Mouse (Mus musculus): ENCODE data around the gene Gjb6. TPM values are rescaled to one million over a fixed set of nuclear protein-coding genes. Genes with fewer than 3 reads are reported as not detected.

The Gjb6 gene
- 0.44 and 0.52 TPM in 2 replicates for polyA plus RNA-seq (2015; fragmentation: Nextera tagmentation; extraction: Ambion mirVana)

DNA sequence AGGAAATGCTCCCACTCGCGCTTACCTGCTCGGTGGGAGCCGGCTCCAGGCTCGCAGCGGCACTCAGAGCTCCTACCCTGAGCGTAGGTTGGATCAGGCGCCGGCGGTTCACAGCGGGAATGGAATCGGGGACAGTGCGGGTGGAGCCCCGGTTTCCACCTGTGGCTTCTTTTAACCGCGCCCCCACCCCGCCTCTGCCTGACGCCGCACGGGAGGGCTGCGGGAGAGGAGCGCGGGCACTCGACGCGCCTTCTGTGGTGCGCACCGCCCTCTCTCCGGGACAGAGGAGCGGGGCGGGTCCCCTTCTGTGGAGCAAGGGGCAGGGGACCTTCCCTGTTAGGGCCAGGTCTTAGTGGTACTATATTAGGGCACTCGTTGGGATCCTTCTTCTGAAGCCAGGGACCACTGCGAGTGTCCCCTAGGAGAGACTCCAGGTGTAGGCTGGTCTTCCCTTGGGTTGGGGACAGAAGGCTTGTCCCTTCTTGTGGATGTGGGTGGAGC is at the start of gene Gjb6:
TSS of gene Gjb6 (minus strand) at position 451 of the 501 bp plus-strand sequence.
- Histone ChIP-seq H3K36me3 (no peaks in the 10 kb centered on the region), H3K27me3 (peaks cover 54% of the 10 kb centered on the region), H3K4me3 (replicated peaks) (peak within 1 kb of the TSS; percentile 43), H3K9me3 (replicated peaks) (no peaks in the 10 kb centered on the region), H3K4me1 (peaks cover 19% of the 10 kb centered on the region), H3K9ac (peak within 1 kb of the TSS; percentile 30; the same call in 1 of the 2 replicates), H3K27ac (no peak within 1 kb of the TSS), H3K4me2 (peak within 1 kb of the TSS; percentile 75)
- 0 out of 2 replicates have a peak, but pooled peaks have one; percentile 54 for ATAC-seq (replicated peaks; ENCODE audit: low FRiP score)
- 2% methylated on average over 33 of the region's 33 CpGs for WGBS

DNA sequence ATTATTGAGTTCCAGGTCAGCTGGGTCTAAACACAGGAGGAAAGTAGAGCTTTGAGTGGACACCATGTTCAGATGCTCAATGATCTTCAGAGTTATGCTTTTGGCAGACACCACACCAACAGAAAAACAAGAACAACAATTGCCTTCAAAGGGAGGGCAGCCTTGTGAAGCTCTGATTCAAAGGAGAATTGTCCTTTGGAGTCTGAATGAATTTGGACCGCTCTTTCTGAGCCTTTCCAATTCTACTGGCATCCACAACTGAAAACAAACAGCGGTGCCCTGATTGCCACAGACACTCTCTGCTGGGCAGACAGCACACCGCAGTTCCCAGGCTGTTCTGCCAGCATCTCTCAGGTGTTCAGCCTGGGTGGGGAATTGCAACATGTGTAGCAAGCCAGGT is 32.1 kb upstream of the Gjb6 start:
- Histone ChIP-seq H3K27ac (no peak overlapping the region), H3K9me3 (replicated peaks) (no peaks in the 10 kb centered on the region), H3K9ac (no peak overlapping the region), H3K4me2 (no peak overlapping the region), H3K4me1 (0 out of 2 replicates have a peak, but pooled peaks cover 4% of the 10 kb centered on the region), H3K36me3 (no peaks in the 10 kb centered on the region), H3K4me3 (replicated peaks) (no peak overlapping the region), H3K27me3 (no peaks in the 10 kb centered on the region)
- WGBS: 94% methylated on average over 3 of the region's 3 CpGs
- no peak for ATAC-seq (replicated peaks; ENCODE audit: low FRiP score)

DNA sequence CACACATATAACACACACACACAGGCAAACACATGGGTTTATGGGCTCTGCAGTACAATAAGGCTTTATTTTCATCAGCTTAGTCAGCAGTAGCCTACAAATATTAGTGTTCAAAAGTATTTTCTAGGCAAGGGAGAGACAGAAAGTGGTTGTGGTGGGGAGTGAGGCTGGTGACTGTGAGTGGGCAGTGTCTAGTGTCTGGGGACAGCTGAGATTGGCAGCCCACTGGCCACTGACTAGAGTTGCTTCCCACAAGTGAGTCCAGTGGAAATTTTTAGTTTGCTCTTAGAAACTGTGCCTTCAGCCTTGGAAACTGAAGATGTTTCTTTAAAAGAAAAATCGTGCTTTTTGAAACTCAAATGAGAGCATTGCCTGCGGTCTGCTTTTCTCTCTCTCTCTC is 28.4 kb upstream of the Gjb6 start:
- ATAC-seq (replicated peaks; ENCODE audit: low FRiP score): no peak
- H3K4me1 ChIP-seq: 0 out of 2 replicates have a peak, but pooled peaks cover 4% of the 10 kb centered on the region

DNA sequence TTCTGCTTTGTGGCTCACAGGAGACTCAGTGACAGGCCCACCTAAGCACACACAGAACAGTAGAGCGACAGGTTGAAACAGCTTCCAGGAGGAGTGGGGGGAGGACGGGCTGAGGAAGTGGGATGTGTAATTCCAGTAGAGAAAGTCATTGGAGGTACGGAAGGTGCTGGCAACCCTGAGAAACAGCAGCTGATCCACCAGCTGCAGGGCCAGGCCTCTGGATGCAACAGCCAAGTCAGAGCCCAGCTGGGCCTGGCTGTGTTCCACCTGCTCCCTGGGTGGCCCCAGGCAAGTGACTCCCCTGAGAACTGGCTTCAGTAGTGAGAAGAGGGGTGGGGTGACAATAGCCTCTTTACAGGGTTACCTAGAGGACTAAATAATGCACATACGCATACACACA is 27.8 kb upstream of the Gjb6 start:
- Histone ChIP-seq H3K4me1 (0 out of 2 replicates have a peak, but pooled peaks cover 4% of the 10 kb centered on the region), H3K9me3 (replicated peaks) (no peaks in the 10 kb centered on the region), H3K36me3 (no peaks in the 10 kb centered on the region), H3K9ac (no peak overlapping the region), H3K27me3 (no peaks in the 10 kb centered on the region), H3K4me3 (replicated peaks) (no peak overlapping the region), H3K4me2 (no peak overlapping the region), H3K27ac (no peak overlapping the region)
- ATAC-seq (replicated peaks; ENCODE audit: low FRiP score): no peak; the same call in 1 of the 2 replicates
- WGBS: 46% methylated on average over 4 of the region's 4 CpGs

More for the DNA sequence above, 28.4 kb upstream of the Gjb6 start:
- no peak overlapping the region for H3K9ac ChIP-seq
- H3K4me2 ChIP-seq: no peak overlapping the region
- H3K4me3 ChIP-seq (replicated peaks): no peak overlapping the region
- no peaks in the 10 kb centered on the region for H3K27me3 ChIP-seq
- 50% methylated on average over 2 of the region's 2 CpGs for WGBS
- no peak overlapping the region for H3K27ac ChIP-seq
- H3K36me3 ChIP-seq: no peaks in the 10 kb centered on the region
- no peaks in the 10 kb centered on the region for H3K9me3 ChIP-seq (replicated peaks)

DNA sequence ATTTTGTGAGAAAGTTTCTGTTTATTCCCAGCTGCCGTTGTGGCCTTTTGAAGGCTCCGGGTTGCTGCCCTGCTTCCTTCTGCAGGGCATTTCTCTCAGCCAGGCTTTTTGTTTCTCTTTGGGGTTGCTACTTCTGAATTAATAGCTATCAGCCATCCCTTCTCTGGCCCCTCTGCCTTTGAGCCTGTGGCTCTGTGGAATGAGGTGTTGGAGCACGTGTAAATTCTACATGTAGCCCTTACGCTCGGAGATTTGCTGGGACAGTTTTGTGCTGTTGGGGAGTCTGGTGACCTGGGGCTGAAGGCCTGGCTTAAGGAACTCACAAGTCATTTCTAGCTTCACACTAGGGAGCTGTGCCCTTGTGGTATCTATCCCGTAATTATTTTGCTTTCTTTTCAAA is 21.5 kb upstream of the Gjb6 start:
- Histone ChIP-seq H3K27me3 (no peaks in the 10 kb centered on the region), H3K36me3 (no peaks in the 10 kb centered on the region), H3K9me3 (replicated peaks) (no peaks in the 10 kb centered on the region), H3K4me2 (no peak overlapping the region), H3K4me1 (no peaks in the 10 kb centered on the region), H3K4me3 (replicated peaks) (no peak overlapping the region), H3K9ac (no peak overlapping the region), H3K27ac (no peak overlapping the region)
- 41% methylated on average over 6 of the region's 6 CpGs for WGBS
- no peak for ATAC-seq (replicated peaks; ENCODE audit: low FRiP score)

DNA sequence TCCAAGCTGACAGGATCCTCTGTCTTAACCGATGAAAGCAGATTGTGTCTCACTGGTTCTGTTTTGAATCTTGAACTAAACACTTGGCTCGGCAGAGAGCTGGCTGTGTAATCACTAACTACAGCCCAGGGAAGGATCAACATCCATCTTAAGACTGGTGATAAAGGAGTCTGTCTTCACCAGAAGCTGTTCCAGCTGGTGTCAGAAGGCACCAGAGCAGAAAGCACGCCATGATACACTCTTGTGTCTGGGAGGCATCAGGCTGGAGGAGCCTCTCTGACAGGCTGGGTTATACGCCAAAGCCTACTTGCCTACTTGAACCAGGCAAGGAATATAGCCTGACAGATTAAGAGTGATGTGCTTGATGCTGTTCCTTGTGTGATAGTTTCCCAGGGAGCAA is 12.3 kb upstream of the Gjb6 start:
- peak; percentile 33; the same call in 1 of the 2 replicates for ATAC-seq (replicated peaks; ENCODE audit: low FRiP score)
- Histone ChIP-seq H3K9ac (no peak overlapping the region), H3K9me3 (replicated peaks) (no peaks in the 10 kb centered on the region), H3K4me2 (no peak overlapping the region), H3K27ac (no peak overlapping the region), H3K27me3 (no peaks in the 10 kb centered on the region), H3K4me3 (replicated peaks) (no peak overlapping the region), H3K4me1 (no peaks in the 10 kb centered on the region), H3K36me3 (no peaks in the 10 kb centered on the region)
- 28% methylated on average over 4 of the region's 4 CpGs for WGBS

DNA sequence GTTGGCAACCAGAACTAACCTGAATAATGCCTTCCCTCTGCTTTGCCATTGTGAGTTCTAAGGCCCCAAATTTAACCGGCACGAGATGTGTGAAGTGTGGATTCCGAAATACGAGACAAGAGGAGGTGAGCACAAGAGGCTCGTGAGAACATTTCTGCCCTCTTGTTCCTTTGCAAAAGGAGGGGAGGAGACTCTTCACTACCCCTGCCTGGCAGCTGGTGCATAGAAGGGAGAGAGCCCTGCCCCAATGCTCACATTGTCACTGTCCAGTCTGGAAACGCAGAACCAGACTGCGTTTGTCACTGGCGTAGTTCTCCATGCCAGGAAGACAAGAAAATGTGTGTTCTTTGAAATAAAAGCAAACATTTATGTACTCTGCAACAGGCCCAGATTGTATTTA is 1.9 kb upstream of the Gjb6 start:
- Histone ChIP-seq H3K9me3 (replicated peaks) (no peaks in the 10 kb centered on the region), H3K27ac (no peak overlapping the region), H3K4me1 (peaks cover 19% of the 10 kb centered on the region), H3K27me3 (peaks cover 54% of the 10 kb centered on the region), H3K4me3 (replicated peaks) (no peak overlapping the region), H3K36me3 (no peaks in the 10 kb centered on the region), H3K9ac (no peak overlapping the region), H3K4me2 (no peak overlapping the region)
- 35% methylated on average over 8 of the region's 8 CpGs for WGBS
- peak; percentile 52; the same call in 1 of the 2 replicates for ATAC-seq (replicated peaks; ENCODE audit: low FRiP score)

DNA sequence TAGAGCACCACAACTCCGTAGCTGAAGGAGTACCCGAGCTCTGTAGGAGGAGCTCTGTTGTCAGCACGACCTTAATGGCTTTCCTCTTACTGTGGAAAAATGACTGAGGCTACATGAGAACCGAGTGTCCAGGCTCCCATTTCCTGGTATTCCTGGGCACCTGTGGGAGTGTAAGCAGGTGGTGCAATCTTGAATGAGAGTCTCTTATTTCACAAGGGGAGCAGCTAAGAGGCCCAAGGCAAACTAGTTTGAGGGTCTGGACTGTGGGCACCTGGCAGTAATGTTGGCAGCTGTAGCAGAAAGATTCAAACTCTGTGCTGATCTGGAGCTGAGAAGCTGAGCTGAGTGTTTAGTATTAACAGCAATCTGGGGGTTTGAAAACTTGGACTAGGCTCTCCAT is 6.0 kb downstream of the Gjb6 start:
- Histone ChIP-seq H3K9me3 (replicated peaks) (no peaks in the 10 kb centered on the region), H3K27me3 (peaks cover 17% of the 10 kb centered on the region), H3K4me3 (replicated peaks) (no peak overlapping the region), H3K36me3 (no peaks in the 10 kb centered on the region), H3K4me2 (no peak overlapping the region), H3K9ac (no peak overlapping the region), H3K4me1 (peaks cover 3% of the 10 kb centered on the region), H3K27ac (no peak overlapping the region)
- 42% methylated on average over 4 of the region's 4 CpGs for WGBS
- no peak for ATAC-seq (replicated peaks; ENCODE audit: low FRiP score)

DNA sequence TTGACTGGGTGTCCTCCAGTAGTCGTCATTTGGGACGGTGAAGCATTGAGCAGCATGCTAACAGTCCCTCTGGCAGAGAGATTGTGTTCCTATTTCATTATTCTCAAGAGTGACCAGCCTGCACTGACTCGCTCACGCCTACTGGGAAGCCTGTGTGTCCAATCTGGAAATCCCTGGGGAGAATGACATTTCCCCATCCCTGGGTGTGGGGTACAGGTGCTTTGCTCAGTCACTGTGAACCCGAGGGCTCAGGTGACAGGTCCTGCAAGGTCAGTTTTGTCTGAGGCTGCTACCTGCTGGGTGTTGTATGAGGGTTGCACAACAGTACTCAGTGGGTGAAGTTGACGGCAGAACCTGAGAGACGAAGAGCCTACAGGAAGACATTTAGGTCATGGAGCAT is 11.1 kb downstream of the Gjb6 start:
- H3K4me2 ChIP-seq: no peak overlapping the region
- H3K36me3 ChIP-seq: no peaks in the 10 kb centered on the region
- H3K27ac ChIP-seq: no peak overlapping the region
- H3K9me3 ChIP-seq (replicated peaks): no peaks in the 10 kb centered on the region
- H3K4me1 ChIP-seq: no peaks in the 10 kb centered on the region
- H3K9ac ChIP-seq: no peak overlapping the region
- ATAC-seq (replicated peaks; ENCODE audit: low FRiP score): no peak
- no peak overlapping the region for H3K4me3 ChIP-seq (replicated peaks)
- 88% methylated on average over 7 of the region's 7 CpGs for WGBS
- no peaks in the 10 kb centered on the region; the same call in 1 of the 2 replicates for H3K27me3 ChIP-seq

DNA sequence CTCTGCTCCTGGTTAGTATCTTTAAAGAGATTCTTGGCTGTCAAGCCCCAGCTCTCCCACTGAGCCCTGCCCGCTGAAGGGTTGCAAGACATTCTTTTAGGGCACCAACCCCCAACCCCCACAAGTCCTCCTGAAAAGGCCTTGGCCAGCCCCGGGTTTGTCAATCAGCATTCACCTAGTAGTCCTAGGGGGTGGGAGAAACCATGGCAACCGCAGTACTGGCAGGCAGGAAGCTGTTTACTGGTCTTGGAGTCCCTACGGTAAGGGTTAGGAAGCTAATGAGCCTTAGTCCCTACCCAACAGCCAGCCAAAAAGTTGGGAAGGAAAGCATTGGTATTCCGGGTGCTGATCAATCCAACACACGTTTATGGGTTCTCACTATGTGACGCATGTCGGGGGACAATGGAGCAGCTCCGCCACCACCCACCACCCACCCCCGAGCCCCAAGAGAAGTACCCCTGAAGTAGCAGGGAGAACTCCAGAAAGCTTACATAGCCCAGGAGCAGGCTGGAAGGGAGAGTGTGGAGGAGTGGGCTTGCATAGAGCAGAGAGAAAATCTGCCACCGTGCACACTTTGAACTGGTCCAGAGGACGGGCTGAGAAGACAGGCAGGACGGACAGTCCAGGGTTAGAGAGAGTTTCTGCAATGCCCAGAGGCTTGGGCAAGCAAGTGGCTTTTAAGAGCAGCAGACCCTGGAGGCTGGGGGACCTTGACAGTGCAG is 17.4 kb downstream of the Gjb6 start, which contains the start of gene Gm4491:
TSS of gene Gm4491 (minus strand) at position 61 of the 722 bp plus-strand sequence.
- 24% methylated on average over 13 of the region's 13 CpGs for WGBS
- no peak within 1 kb of the TSS for H3K27ac ChIP-seq
- H3K36me3 ChIP-seq: no peaks in the 10 kb centered on the region
- H3K9ac ChIP-seq: no peak within 1 kb of the TSS
- peaks cover 6% of the 10 kb centered on the region for H3K4me1 ChIP-seq
- H3K4me2 ChIP-seq: peak within 1 kb of the TSS; percentile 19; the same call in 1 of the 2 replicates
- ATAC-seq (replicated peaks; ENCODE audit: low FRiP score): peak; percentile 73
- no peaks in the 10 kb centered on the region for H3K9me3 ChIP-seq (replicated peaks)
- peaks cover 20% of the 10 kb centered on the region; the same call in 1 of the 2 replicates for H3K27me3 ChIP-seq
- H3K4me3 ChIP-seq (replicated peaks): no peak within 1 kb of the TSS

DNA sequence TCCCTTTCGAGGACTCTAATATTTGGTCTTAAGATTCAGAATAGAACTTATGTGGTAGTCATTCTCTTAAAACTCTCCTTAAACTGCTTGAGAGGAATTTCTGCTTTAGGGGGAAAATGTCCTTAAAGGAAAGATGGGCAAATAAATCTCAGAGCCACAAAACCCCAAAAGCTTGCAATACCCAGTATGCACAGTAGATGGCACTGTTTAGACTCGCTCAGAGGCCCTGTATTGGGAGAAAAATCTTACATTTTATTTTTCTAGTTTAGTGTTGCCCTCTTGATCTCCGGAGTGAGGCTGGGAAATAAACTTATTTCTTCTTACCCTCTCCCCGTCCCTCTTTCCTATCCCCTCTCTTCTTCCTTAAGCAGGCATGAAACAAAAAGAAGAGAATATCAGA is 24.2 kb downstream of the Gjb6 start:
- peaks cover 66% of the 10 kb centered on the region for H3K27me3 ChIP-seq
- 7% methylated on average over 4 of the region's 4 CpGs for WGBS
- H3K27ac ChIP-seq: no peak overlapping the region
- no peak overlapping the region for H3K4me2 ChIP-seq
- no peaks in the 10 kb centered on the region for H3K9me3 ChIP-seq (replicated peaks)
- no peak overlapping the region for H3K4me3 ChIP-seq (replicated peaks)
- H3K9ac ChIP-seq: no peak overlapping the region
- ATAC-seq (replicated peaks; ENCODE audit: low FRiP score): no peak
- H3K36me3 ChIP-seq: no peaks in the 10 kb centered on the region
- H3K4me1 ChIP-seq: peaks cover 18% of the 10 kb centered on the region

DNA sequence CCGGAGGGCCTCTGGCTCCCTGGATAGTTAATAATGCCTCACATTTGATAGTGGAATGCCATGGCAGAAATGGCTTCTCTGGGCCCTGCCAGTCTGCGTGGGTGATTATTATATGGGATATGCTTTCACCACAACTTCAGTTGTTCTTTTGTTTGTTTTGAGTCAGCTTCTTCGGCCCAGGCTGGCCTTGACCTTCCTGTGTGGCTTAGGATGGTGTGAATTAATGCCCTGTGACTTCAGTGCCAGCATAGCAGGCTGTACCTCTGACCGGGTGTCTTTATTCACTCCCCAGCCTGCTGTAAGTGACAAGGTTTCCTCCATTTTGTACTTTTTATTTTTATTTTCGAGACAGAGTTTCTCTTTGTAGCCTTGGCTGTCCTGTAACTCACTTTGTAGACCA is 25.5 kb downstream of the Gjb6 start:
- H3K4me3 ChIP-seq (replicated peaks): no peak overlapping the region
- WGBS: 34% methylated on average over 5 of the region's 5 CpGs
- H3K27ac ChIP-seq: no peak overlapping the region
- H3K4me1 ChIP-seq: peaks cover 27% of the 10 kb centered on the region
- H3K27me3 ChIP-seq: peaks cover 72% of the 10 kb centered on the region
- no peak overlapping the region for H3K9ac ChIP-seq
- no peak overlapping the region for H3K4me2 ChIP-seq
- no peaks in the 10 kb centered on the region for H3K36me3 ChIP-seq
- ATAC-seq (replicated peaks; ENCODE audit: low FRiP score): no peak
- no peaks in the 10 kb centered on the region for H3K9me3 ChIP-seq (replicated peaks)
